Mouse (Mus musculus) layer of hippocampus, adult 11-12 months (tissue): Measurements from ENCODE around the gene Clk1.
A peak's percentile ranks its signal among the peaks of the same experiment; 100 is the strongest.

Source experiments
- DNase-seq: peaks from one replicate; pipeline ENCODE4 v3.0.0; 2022; ENCODE audit warnings: low spot score

The Clk1 gene

GRCm38 (mm10) chr1:58423371-58424248 lies at the start of gene Clk1:
Gene Clk1, minus strand, starts transcription at chr1:58424066.
- peak; percentile 97 for DNase-seq

DNA sequence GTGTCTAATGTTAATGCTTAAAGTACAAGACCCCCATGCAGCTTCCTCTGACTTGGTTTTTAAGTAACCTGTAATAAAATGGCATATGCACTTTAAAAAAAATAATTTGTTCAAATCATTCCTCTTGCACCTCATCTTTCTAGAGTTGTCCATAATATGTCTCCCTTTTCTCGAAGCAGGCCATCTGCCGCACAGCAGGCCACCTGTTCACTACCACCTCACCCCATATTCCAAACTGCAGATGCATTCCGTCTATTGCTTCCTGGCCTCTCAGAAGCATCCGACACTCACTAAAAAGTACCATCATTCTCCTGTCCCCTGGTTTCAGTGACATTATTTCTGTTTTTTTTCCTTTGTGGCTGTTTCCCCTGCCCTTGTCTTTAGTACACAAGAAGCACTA lies 41.7 kb upstream of the Clk1 start:
- DNase-seq: no peak

GRCm38 (mm10) chr1:58465042-58465441 lies 41.2 kb upstream of the Clk1 start:
- no peak for DNase-seq

DNA sequence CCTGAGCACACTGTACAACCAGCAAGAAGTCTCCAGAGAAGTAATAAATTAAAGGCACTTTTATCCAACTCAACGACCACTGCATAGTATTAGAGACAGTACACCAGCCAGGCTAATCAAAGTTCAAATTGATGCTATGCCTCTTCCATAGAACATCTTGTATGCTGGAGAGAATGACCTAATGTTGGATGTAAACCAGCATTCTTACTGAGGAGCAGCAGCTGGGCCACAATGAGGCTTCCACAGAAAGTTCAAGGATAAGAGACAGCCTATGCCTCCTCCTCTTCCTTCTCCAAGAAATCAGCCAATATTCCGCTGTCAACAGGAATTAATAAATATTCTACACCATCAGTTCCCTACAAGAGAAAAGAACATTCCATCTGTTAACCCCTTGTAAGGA lies 40.1 kb upstream of the Clk1 start:
- DNase-seq: no peak

DNA sequence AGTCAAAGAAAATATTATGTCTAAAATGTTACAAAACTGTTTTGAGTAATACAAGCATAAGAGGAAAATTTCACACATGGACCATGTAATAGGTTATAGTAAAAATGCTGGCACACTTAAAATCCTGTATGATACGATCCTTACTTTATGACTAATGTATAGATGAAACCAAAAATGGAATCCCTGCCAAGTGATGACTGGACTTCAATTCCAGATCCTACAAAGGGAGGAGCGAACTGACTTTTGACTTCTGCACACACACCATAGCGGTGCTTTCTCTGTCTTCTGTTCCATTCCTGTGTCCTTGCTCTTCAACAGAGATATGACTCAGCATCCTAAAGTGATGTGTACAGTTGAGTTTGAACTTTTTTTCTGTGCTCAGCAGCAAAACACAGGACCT lies 36.7 kb upstream of the Clk1 start:
- no peak for DNase-seq

- DNase-seq: no peak
Measured at GRCm38 (mm10) chr1:58458867-58459266, 35.0 kb upstream of the Clk1 start.

DNA sequence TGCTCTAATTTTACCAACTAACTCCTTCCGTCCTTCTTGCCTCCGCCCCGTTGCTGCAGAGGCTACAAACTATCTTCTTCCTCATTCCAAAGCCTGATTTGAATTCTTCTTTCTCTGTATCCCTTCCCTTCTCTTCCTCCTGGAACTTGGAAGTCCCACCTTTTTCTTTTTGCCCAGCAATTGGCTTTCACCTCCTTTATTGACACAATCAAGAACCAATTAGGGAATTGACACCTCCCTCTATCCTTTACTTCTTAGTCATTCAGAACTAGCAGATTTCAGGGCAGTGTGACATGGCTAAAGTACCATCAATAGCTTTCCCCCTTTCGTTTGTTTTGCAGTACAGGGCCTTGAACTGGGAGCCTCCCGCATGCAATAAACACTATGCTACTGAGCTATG lies 34.3 kb upstream of the Clk1 start:
- no peak for DNase-seq

- DNase-seq: no peak
Measured at GRCm38 (mm10) chr1:58454316-58454715, 30.4 kb upstream of the Clk1 start.

DNA sequence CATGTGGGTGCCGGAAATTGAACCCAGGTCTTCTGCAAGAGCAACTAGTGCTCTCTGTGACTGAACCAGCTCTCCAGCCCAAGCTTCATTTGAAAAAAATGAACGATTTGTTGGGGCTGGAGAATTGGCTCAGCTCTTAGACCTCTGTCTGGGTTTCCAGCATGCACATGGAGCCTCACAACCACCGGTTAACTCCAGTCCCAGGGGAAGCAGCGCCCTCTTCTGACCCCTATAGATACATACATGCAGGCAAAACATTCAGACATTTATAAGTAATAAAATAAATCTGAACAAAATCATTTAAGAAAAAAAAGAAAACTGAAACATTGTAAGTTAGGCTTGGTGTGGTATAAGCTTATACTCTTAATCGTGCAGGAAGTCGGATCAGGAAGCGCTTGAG lies 24.5 kb upstream of the Clk1 start:
- DNase-seq: no peak

DNA sequence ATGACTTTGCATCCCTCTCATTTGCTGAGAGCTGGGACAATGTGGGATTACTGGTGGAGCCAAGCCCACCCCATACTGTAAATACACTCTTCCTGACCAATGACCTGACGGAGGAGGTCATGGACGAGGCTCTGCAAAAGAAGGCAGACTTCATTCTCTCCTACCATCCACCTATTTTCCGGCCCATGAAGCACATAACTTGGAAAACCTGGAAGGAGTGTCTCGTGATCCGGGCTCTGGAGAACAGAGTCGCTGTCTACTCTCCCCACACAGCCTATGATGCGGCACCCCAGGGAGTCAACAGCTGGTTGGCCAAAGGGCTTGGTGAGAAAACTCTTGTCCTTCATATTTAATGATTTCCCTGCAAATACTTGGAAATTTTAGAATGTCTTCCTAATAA lies 23.9 kb upstream of the Clk1 start:
- DNase-seq: no peak

GRCm38 (mm10) chr1:58445861-58446260 lies 22.0 kb upstream of the Clk1 start:
- DNase-seq: no peak

DNA sequence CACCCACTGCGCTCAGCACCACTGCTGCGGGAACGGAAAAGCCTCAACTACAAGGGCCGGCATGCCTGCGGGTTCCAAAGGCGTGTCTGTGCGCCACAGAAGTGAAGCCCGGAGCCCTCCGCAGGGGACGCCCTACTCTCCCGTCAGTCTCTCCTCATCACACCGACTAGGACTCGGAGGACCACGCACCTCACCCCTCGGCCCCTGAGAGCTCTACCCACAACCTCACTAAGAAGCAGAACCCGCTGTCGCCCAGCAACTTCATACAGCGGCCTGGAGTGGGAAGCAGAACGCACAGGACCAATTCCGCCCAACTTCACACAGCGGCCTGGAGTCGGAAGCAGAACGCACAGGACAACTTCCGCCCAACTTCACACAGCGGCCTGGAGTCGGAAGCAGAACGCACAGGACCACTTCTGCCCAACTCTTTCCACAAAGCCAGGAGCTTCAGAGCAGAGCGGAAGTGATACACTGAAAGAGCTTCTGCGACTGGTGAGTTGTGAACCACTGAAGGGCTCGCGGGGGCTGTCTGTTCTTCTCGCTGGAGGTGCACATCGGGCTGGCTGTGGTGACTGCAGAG lies 21.4 kb upstream of the Clk1 start, which contains the start of the genes Nif3l1 and Ppil3:
TSS of gene Nif3l1 (plus strand) at position 9 of the 580 bp plus-strand sequence.
TSS of gene Ppil3 (minus strand) at position 344 of the 580 bp plus-strand sequence.
- DNase-seq: peak; percentile 92

DNA sequence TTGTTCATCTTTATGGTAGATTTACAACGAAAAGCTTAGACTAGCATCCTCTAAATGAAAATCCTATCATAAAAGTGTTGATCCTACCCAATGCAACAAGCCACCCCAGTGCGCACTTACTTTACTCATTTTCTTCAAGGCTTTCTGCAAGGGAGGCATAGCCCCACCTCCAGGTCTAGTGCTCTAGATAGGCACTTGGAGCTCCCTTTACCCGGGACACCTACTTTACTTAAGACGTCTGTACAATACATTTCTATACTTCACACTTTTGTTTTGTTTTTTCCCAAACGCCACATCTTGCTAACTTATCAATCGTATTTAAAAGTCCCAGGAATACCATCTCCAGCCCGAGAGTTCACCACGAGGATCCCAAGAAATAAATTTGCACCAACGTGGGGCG lies 20.8 kb upstream of the Clk1 start:
- no peak for DNase-seq

DNA sequence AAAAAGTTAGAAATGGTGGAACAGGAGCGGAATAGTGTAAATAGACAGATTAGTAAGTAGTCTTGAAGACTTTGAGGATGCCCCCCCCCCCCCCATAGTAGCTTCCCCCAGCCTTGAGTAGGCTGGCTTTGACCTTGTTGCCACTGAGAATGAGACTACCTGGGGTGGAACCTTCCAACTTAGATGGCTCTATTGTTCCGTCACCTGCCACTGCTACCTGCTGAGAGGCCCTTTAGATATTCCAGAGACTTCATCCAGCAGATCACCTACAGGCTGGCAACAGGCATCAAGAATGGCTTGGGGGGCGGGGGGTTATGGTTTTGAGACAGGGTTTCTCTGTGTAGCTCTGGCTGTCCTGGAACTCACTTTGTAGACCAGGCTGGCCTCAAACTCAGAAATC lies 685 bp upstream of the Clk1 start:
- DNase-seq: no peak

GRCm38 (mm10) chr1:58422879-58423278 lies 987 bp downstream of the Clk1 start:
- DNase-seq: peak; percentile 23

GRCm38 (mm10) chr1:58420961-58421360 lies 2.9 kb downstream of the Clk1 start:
- DNase-seq: no peak

DNA sequence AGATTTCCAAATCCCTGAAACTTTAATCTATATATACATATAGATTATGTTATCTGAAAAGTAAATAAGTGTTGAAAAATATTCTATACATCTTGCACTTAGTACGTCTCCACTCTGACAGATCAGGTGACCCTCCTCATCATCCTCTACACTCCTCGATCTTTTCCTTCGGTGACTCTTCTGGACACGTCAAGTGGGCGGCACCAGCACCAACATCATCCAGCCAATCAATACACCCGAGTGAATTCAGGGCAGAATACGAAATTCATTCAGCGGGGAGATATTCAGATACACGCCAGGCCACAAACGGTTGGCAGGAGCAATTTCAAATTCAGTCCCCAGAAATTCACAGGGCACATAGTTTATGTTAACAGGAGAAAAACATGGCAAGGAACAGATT lies 3.8 kb downstream of the Clk1 start:
- no peak for DNase-seq

- DNase-seq: no peak
Measured at GRCm38 (mm10) chr1:58416048-58416447, 7.8 kb downstream of the Clk1 start.

DNA sequence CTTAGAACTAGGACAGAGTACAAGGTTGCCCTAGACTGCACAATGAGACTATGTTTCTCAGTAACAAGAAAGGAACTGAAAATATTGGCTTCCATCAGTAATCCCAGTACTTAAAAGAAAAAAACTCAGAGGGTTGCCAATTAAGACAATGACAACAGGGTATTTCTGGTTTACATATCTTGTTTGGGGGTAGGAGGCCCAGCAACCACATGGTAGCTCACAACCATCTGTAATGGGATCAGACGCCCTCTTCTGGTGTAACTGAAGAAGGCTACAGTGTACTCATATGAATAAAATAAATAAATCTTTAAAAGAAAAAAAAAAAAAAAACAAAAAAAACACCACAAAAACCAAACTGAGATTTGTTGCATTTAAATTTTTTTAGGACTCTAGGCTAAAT lies 8.4 kb downstream of the Clk1 start:
- no peak for DNase-seq

- no peak for DNase-seq
Measured at GRCm38 (mm10) chr1:58410776-58411175, 13.1 kb downstream of the Clk1 start.

DNA sequence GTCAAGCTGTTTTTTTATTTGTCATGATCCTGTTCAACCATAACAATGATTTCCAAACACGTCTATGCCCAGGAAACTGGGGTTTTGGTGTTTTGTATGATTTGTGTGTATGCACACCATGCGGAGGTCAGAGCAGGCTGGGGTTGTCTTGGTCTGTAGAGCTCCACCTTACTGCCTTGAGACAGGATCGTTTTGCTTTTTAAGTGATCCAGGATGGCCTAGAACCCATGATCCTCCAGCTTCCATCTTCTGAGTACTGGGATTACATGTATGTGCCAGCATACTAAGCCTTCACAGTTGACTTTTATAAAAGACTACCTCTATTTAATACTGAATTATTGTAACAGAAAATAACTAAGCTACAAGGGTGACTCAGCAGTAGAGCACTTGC lies 13.7 kb downstream of the Clk1 start:
- DNase-seq: no peak

- no peak for DNase-seq
Measured at GRCm38 (mm10) chr1:58409553-58410197, 14.2 kb downstream of the Clk1 start.

DNA sequence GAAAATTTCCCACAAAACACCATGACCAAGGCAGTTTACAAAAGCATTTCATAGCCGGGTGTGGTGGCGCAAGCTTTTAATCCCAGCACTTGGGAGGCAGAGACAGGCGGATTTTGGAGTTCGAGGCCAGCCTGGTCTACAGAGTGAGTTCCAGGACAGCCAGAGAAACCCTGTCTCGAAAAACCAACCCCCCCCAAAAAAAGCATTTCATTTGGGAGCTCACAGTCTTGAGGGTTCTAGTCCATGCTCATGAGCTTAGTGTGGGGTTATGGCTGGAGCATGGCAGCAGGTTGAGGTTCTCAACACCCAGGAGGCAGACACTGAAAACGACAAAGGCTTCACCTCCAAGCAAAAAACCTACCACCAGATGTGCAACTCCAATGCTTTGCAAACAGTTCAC lies 15.7 kb downstream of the Clk1 start:
- DNase-seq: no peak
